In genomic region chr7:92820410-92820809, GRCm38 (mm10) we compare ENCODE assay signal across 9 mouse cellular contexts.
"Had no signal": no experiment of that assay in that cellular context is flagged by ENCODE, and none has a peak within 500 bp of the region (broad histone marks: within the 10 kb centered on the region; RNA-seq: fewer than 3 reads in every experiment).

No protein-coding gene starts in this region.

- H3K27ac ChIP-seq: limb, embryonic 13.5 days; liver, embryonic 13.5 days; midbrain, embryonic 13.5 days had no signal

- H3K9me3 ChIP-seq: limb, embryonic 13.5 days; liver, embryonic 13.5 days; midbrain, embryonic 13.5 days had no signal

- DNase-seq: kidney, postnatal 10 days; kidney, postnatal 4 days; liver, embryonic 13.5 days; right cerebral cortex, postnatal 14 days; thymus, adult 18-20 months; thymus, postnatal 14 days had no signal

- H3K27me3 ChIP-seq: limb, embryonic 13.5 days; liver, embryonic 13.5 days; midbrain, embryonic 13.5 days had no signal

- H3K4me2 ChIP-seq: limb, embryonic 13.5 days; liver, embryonic 13.5 days; midbrain, embryonic 13.5 days had no signal

- H3K9ac ChIP-seq: limb, embryonic 13.5 days; liver, embryonic 13.5 days; midbrain, embryonic 13.5 days had no signal

- H3K36me3 ChIP-seq: liver, embryonic 13.5 days had no signal

- H3K4me3 ChIP-seq: layer of hippocampus, adult 2 months; limb, embryonic 13.5 days; liver, embryonic 13.5 days; midbrain, embryonic 13.5 days had no signal

- H3K4me1 ChIP-seq: liver, embryonic 13.5 days; midbrain, embryonic 13.5 days had no signal
